In genomic region chr10:128380565-128380964, GRCm38 (mm10) we compare ENCODE assay signal across 14 mouse cellular contexts. TPM values are rescaled to one million over a fixed set of nuclear protein-coding genes. Genes with fewer than 3 reads are reported as not detected.
DNase-seq lines count a peak whose midpoint lies in the region; ATAC-seq and TF ChIP-seq lines count a peak whose summit lies in the region.
"Had no signal": no experiment of that assay in that cellular context is flagged by ENCODE, and none has a peak within 500 bp of the region (broad histone marks: within the 10 kb centered on the region; RNA-seq: fewer than 3 reads in every experiment).

No protein-coding gene starts in this region.

- peaks cover 48% of the 10 kb centered on the region for H3K36me3 ChIP-seq in hindbrain, embryonic 16.5 days (ENCODE audit: control insufficient read depth, insufficient read depth, low read length)

- H3K27me3 ChIP-seq in hindbrain, embryonic 16.5 days (replicated peaks; ENCODE audit: control insufficient read depth, insufficient read depth, low read length), result no peaks in the 10 kb centered on the region
- H3K27me3 ChIP-seq: heart, embryonic 15.5 days had no signal

- no peak for TF ChIP-seq CTCF in gastrocnemius, adult 2 months (IDR thresholded peaks at IDR 0.05)

- no peak for ATAC-seq in hindbrain, embryonic 16.5 days
- ATAC-seq: inflammation-experienced regulatory T-cells, adult 6 months had no signal

- no peak overlapping the region for H3K4me3 ChIP-seq in gastrocnemius, adult 2 months
- H3K4me3 ChIP-seq in hindbrain, embryonic 16.5 days (ENCODE audit: low read length), result no peak overlapping the region
- H3K4me3 ChIP-seq: heart, embryonic 15.5 days; myocyte had no signal

- no peak overlapping the region for H3K27ac ChIP-seq in gastrocnemius, adult 2 months
- H3K27ac ChIP-seq in hindbrain, embryonic 16.5 days (ENCODE audit: low read depth, low read length), result no peak overlapping the region
- H3K27ac ChIP-seq: heart, embryonic 15.5 days had no signal

- H3K9ac ChIP-seq in hindbrain, embryonic 16.5 days (ENCODE audit: low read depth, low read length), result no peak overlapping the region
- H3K9ac ChIP-seq: heart, embryonic 15.5 days had no signal

- H3K4me2 ChIP-seq in hindbrain, embryonic 16.5 days (ENCODE audit: low read length), result no peak overlapping the region
- H3K4me2 ChIP-seq: heart, embryonic 15.5 days had no signal

- intact Hi-C loops in gastrocnemius, adult 2 months (cut with DNase I), result no loop called here
- intact Hi-C loops in gastrocnemius, postnatal 36 days (cut with DNase I), result no loop called here

- 88% methylated on average over 5 of the region's 5 CpGs for WGBS in hindbrain, embryonic 16.5 days

- peak; percentile 37 for DNase-seq in gastrocnemius, adult 2 months
- DNase-seq in gastrocnemius, postnatal 36 days, result no peak
- peak; percentile 51 for DNase-seq in 3T3-L1 (ENCODE audit: low read depth, low spot score)
- peak; percentile 80 for DNase-seq in R1 (ENCODE audit: low read depth, low spot score)
- peak; percentile 30 to 71 for DNase-seq in kidney, postnatal 36 days
- DNase-seq in yolk sac, embryonic 10.5 days (ENCODE audit: low spot score), result no peak
- no peak for DNase-seq in heart, adult 18-20 months
- DNase-seq: adrenal gland, adult 2 months; cerebellum, adult 9-10 months; lung, postnatal 36 days had no signal

- no peaks in the 10 kb centered on the region for H3K9me3 ChIP-seq in hindbrain, embryonic 16.5 days (ENCODE audit: control insufficient read depth, low read length)
- H3K9me3 ChIP-seq: heart, embryonic 15.5 days had no signal

- peaks cover 21% of the 10 kb centered on the region for H3K4me1 ChIP-seq in hindbrain, embryonic 16.5 days (ENCODE audit: control insufficient read depth, insufficient read depth, low read depth, low read length)

RNA-seq across cellular contexts. Expression of gene Ankrd52, which starts 3.6 kb away (rescaled TPM):
- total RNA-seq in gastrocnemius, adult 2 months (2021), result 10 to 100 TPM; 46.7 to 58.9 TPM
- 10 to 100 TPM; 50.5 to 55.7 TPM for total RNA-seq in gastrocnemius, postnatal 36 days (2021)
- polyA plus RNA-seq in hindbrain, embryonic 16.5 days (2015; fragmentation: Nextera tagmentation; extraction: Ambion mirVana), result 9.9 and 12.1 TPM in 2 replicates
- total RNA-seq in heart, adult 18-20 months (2021), result 10 to 100 TPM; 38.1 to 40.3 TPM

RNA-seq across cellular contexts. Expression of gene Coq10a, which starts 11.8 kb away (rescaled TPM):
- total RNA-seq in gastrocnemius, adult 2 months (2021), result 100 to 1,000 TPM; 447 to 542 TPM
- 100 to 1,000 TPM; 433 to 434 TPM for total RNA-seq in gastrocnemius, postnatal 36 days (2021)
- polyA plus RNA-seq in hindbrain, embryonic 16.5 days (2015; fragmentation: Nextera tagmentation; extraction: Ambion mirVana), result 11.4 and 32.3 TPM in 2 replicates
- total RNA-seq in heart, adult 18-20 months (2021), result 100 to 1,000 TPM; 365 to 392 TPM

RNA-seq across cellular contexts. Expression of gene Slc39a5, which starts 20.5 kb away (rescaled TPM):
- total RNA-seq in gastrocnemius, adult 2 months (2021), result not detected
- not detected for total RNA-seq in gastrocnemius, postnatal 36 days (2021)
- 0.36 and 0.41 TPM in 2 replicates for polyA plus RNA-seq in hindbrain, embryonic 16.5 days (2015; fragmentation: Nextera tagmentation; extraction: Ambion mirVana)
- not detected for total RNA-seq in heart, adult 18-20 months (2021)
- total RNA-seq: adrenal gland, adult 2 months had no signal
- polyA plus RNA-seq: adrenal gland, adult 2 months; inflammation-experienced regulatory T-cells, adult 6 months; myocyte had no signal

RNA-seq across cellular contexts. Expression of gene Nabp2, which starts 30.7 kb away (rescaled TPM):
- 10 to 100 TPM; 56.7 to 59.0 TPM for total RNA-seq in gastrocnemius, adult 2 months (2021)
- total RNA-seq in gastrocnemius, postnatal 36 days (2021), result 10 to 100 TPM; 48.1 to 50.4 TPM
- polyA plus RNA-seq in hindbrain, embryonic 16.5 days (2015; fragmentation: Nextera tagmentation; extraction: Ambion mirVana), result 126 and 150 TPM in 2 replicates
- 10 to 100 TPM; 41.0 to 42.8 TPM for total RNA-seq in heart, adult 18-20 months (2021)

RNA-seq across cellular contexts. Expression of gene Rnf41, which starts 30.9 kb away (rescaled TPM):
- 10 to 100 TPM; 13.3 to 13.4 TPM for total RNA-seq in gastrocnemius, adult 2 months (2021)
- 10 to 100 TPM; 10.4 to 10.5 TPM for total RNA-seq in gastrocnemius, postnatal 36 days (2021)
- 96.7 and 98.3 TPM in 2 replicates for polyA plus RNA-seq in hindbrain, embryonic 16.5 days (2015; fragmentation: Nextera tagmentation; extraction: Ambion mirVana)
- 10 to 100 TPM; 16.6 to 17.2 TPM for total RNA-seq in heart, adult 18-20 months (2021)

Comparison
In these comparisons a context has a peak if more than half of its experiments do, and no peak if none do; other contexts are left out.
1. DNase-seq: peak in gastrocnemius, adult 2 months (single experiment), 3T3-L1 (single experiment), R1 (single experiment) and kidney, postnatal 36 days (2 of 2); none in gastrocnemius, postnatal 36 days (0 of 2), yolk sac, embryonic 10.5 days (single experiment) and heart, adult 18-20 months (0 of 2).